Mouse (Mus musculus) CD4-positive, CD25-positive, alpha-beta regulatory T cell, adult 2 months (primary cell): Measurements from ENCODE around the gene Wdr27.

ENCODE experiments used
- DNase-seq: peaks from one replicate; pipeline ENCODE4 v3.0.0-alpha.2; 2012; ENCODE audit warnings: low read depth, low spot score

Wdr27 gene

DNA sequence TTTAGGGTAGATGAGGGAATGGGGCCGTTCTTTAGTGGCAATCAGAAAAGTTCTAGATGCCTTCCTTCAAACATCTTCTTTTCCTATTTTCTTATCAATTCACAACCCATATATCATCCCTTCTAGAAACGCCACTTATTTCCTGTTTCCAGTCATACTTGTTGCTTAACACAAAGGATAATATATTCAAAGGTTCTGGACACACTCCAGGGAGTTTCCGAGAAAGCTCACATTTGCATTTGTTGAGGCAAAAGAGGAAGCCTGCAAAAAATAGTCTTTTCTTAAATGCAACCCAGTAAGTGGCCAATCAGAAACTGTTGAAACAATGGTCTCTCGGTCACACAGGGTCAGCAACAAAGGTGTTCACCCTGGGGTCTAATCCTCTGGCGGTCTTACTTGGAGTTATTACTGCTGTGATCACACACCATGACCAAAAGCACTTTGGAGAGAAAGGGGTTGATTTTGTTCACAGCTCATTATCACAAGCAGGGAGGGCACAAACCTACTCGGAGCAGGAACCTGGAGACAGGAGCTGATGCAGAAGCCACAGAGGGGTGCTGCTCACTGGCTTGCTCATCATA is 116.2 kb downstream of the Wdr27 start:
- DNase-seq, result no peak

DNA sequence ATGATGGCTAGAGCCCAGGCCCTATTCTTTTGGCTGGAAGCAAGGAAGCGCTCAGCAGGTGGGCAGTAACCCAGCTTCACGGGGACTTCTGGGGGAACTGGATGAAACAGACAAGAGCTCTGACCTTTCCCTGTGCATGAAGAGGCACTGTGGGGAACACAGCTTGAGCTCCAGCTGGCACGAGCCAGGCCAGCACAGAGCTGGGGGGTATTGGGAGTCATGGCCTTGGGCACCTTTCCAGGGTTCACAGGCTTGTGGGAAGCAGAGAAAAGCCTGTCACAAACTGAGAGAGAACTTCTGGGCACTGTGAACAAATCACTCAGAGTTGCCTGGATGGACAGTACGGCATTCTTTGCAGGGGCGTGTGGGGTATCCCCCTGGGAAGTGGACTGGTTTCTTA is 118.0 kb downstream of the Wdr27 start:
- no peak for DNase-seq

DNA sequence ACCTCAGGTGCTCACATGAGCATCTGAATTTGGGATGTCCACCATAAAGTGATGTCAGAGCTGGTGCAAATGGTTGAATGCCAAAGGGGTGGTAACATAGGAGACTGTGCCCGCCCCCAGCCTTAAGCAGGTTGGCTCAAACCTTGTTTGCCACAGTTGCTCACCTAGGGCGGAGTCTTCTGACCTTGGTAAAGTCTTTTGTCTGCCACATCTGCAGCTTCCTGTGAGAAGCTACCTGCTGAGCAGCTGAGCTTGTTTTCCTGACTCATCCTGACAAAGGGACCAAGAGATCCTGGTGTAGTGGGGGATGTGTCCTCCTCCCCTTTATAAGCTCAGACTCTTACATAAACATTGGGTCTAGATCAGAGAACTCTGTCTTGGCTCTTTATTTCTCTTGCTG is 125.0 kb downstream of the Wdr27 start:
- no peak for DNase-seq

DNA sequence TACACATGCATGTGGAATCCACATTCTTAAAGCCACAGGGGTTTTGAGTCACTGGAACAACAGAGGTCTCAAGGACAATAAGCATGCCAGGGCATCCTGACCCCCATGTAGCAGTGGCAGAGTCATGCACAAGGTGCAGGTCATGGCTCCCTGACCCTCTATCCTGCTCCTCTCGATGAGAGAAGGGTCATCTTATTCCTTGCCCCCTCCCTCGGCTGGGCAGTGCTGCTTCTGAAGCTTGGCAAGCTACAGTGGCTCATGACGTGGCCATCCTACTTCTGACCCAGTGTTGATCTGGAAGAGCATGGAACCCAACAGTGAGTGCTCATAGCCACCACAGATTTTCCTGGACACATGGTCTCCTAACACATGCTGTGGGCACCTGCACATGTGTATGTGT is 126.9 kb downstream of the Wdr27 start:
- no peak for DNase-seq

DNA sequence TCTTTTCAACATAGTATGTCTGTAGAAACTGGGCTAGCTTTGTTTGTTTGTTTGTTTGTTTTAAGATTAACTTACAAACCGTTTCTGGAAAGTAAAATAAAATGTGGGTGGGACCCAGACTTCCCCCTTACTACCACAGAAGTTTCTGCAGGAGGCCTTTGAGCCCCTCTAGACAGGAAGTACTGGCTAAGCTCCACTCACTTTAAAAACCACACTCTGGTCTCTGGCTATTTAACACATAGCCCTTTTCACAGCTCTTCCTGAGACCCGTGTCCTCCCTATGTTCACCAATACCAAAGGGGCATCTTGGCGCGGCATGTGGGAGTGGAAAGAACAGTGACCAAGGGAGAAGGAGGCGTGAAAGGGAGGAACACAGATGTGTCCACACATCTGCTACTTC is 127.7 kb downstream of the Wdr27 start:
- DNase-seq, result no peak

DNA sequence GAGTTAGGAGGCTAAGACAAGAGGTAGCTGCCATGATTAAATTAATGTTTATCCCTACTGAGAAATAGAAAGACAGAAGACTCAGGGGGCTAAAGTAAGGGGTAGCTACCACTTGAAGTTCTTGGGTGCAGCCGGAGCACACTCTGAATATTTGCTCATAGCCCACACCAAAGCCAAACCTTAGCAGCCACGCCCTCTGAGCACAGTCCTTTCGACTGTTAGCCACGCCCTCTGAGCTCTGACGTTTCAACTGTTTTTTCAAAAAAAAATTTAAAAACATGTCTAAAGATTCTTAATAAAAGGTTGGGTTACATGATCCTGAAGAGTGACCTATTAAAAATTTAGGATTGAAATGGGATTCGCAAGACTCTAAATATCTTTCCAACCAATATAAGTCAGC is 130.3 kb downstream of the Wdr27 start:
- DNase-seq, result no peak

DNA sequence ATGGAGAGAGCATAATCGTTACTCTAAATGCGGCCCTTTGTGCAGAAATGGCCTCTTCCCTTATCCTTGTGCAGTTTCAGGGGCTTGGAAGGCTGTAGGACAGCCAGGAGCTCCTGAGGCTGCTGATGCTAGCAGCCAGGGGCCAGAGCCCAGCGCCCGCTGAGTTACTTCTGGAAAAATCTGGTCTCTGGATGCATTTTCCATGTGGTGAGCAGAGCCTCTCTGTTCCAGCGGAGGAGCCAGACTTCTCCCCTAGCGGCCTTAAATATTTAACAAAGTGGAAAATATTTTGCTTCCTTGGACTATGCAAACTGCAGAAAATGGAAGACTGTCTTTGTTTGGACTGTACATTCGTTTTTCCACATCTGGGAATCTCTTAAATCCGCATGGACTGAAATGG is 130.9 kb downstream of the Wdr27 start:
- no peak for DNase-seq

DNA sequence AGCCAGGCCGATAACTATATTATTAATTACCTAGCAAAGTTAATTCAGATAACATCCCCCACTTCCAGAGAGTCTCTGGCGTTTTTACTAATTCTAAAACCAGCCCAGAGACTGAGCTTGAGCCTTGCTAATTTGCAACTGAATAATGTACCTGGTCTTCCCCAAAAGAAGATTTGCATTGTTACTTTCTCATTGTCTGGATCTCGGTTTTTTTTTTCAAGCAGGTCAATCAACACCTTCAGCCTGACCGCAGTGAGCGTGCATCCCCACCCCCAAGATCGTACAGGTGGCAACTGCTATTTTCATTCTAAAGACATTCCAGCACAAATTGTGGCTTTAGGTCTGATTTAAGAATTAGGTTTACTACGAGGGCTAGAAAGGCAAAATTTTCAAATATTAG is 136.2 kb downstream of the Wdr27 start:
- DNase-seq, result no peak

DNA sequence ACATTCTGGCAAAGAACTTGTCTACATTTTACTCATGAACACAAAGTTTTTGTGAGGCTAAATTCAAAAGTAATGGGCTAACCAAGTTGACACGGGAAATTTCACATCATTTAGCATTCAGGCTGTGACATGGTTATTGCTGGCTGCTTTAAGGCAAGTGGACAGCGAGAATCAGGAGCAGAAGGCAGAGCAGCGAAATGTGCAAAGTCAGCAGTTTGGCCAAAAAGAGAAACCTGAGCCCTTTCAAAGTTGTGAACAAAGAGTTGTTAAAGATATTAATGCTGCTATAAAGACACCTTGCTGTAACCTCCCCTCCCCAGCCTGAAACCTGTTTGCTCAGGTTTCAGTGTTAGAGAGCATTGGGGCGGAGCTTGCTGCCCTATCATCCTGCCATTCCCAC is 143.7 kb downstream of the Wdr27 start:
- no peak for DNase-seq

DNA sequence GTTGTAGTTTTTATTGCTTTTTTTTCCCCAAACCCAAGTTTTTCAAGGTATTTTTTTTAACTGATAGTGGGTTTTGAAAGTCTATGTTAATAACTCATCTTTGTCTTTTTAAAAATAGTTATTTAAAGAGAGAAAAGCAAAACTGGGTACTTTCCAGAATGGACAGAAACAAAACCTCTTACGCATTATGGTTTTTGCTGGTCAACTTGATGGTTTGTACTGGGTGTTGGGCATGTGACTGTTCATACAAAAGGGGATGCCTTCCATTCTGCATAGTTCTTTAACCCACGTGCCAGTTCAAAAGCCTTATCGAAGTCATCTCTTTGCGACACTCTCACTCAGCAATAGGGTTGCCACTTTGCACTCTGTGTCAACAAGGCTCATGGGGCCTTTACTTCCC is 147.9 kb downstream of the Wdr27 start:
- no peak for DNase-seq

DNA sequence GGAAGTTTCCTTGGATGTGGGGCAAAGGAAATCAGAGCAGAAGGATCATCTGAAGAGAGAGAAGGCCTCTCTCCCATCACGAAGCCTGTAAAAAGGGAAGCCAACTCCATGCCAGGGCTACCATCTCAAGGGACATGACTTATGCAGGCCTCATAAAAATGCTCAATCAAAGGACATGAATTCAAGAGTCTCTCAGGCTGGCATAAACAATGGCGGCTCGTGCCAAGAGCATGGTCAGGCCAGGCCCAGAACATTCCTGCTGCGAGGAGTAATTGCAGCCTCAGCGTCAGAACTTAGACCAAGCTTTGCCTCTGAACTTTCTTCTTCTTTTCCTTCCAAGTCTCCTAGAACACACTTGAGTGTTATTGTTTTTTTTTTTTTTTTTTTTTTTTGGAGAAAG is 163.6 kb downstream of the Wdr27 start:
- DNase-seq, result no peak

DNA sequence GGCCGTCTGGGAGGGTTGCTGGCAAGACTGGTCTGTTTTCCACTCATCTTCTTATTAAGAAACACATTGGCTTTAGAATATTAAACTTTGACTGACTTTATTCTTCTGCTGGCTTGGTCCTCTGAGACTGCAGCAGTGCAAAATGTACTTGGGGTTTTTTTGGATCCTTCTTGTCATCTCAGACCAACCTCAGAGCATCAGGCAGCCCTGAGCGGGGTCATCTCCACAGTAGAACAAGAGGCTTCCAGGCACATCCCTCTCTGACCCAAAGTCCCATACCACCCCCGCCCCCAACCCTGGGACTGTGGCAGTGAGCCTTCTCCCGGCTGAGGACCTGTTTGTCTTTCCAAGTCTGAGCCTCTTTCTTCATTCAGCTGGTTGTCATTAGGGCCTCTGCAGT is 171.6 kb downstream of the Wdr27 start:
- no peak for DNase-seq

DNA sequence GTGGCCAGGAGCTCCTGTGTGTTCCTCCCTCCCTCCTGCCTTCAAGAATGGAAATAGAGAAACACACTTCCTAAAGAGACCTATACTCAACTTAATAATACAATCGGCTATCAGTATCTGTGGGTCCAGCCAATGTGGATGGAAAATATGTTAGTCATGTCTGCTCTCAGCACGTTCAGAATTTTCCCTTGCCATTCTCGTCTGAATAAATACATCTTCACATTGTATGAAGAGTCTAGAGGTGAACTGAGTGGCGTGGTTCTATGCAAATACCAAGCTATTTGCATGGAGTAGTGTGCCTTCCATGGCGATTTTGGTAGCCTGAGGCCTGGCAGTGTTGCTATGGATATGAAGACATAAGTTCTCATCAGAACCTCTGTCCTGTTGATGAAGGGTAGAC is 172.6 kb downstream of the Wdr27 start:
- no peak for DNase-seq
